Mouse (Mus musculus): ENCODE results near the gene Ogdh.

- TF ChIP-seq GATA1 (IDR thresholded peaks at IDR 0.05; ENCODE audit: borderline replicate concordance, low read length) (no peak), FLI1 (IDR thresholded peaks at IDR 0.05; ENCODE audit: low read length) (no peak)
These were observed 41.2 kb downstream of the Ogdh start for GRCm38 (mm10) chr11:6332606-6333005.
